Mouse (Mus musculus) embryonic facial prominence, embryonic 14.5 days (tissue): Measurements from ENCODE around the gene Myo5c. TPM values are rescaled to one million over a fixed set of nuclear protein-coding genes. Genes with fewer than 3 reads are reported as not detected.

Source experiments
- ATAC-seq: fragments of 200-750 bp; cut with Nextera tagmentation; 2 replicates; pipeline ENCODE4 v1.8.0; 2017; ENCODE audit warnings: low read depth, moderate number of reproducible peaks, moderate TSS enrichment
- DNase-seq: peaks from one replicate; pipeline ENCODE4 v3.0.0-alpha.2; 2015; ENCODE audit warnings: low spot score
- H3K27ac ChIP-seq: fragments of 300-500 bp; sonication (generic); replicated peaks from 2 replicates; pipeline ENCODE4 v1.5.1; 2014; ENCODE audit warnings: low read depth, mild to moderate bottlenecking, low read length, moderate library complexity
- H3K27me3 ChIP-seq: fragments of 300-500 bp; sonication (generic); replicated peaks from 2 replicates; pipeline ENCODE4 v1.6.1; 2014; ENCODE audit warnings: low read length; ENCODE audit not compliant: control insufficient read depth, insufficient read depth
- H3K36me3 ChIP-seq: fragments of 300-500 bp; sonication (generic); 2 replicates; pipeline ENCODE4 v1.6.1; 2014; ENCODE audit warnings: low read length, mixed read lengths; ENCODE audit not compliant: control insufficient read depth, insufficient read depth
- H3K4me1 ChIP-seq: fragments of 300-500 bp; sonication (generic); 2 replicates; pipeline ENCODE4 v1.6.1; 2014; ENCODE audit warnings: antibody characterized with exemption, low read length; ENCODE audit not compliant: control insufficient read depth, insufficient read depth
- H3K4me2 ChIP-seq: fragments of 300-500 bp; sonication (generic); 2 replicates; pipeline ENCODE4 v1.6.1; 2014; ENCODE audit warnings: low read depth, mild to moderate bottlenecking, low read length, moderate library complexity, mixed read lengths
- H3K4me3 ChIP-seq: fragments of 300-500 bp; sonication (generic); 2 replicates; pipeline ENCODE4 v1.5.1; 2014; ENCODE audit warnings: low read depth, mild to moderate bottlenecking, low read length
- H3K9ac ChIP-seq: fragments of 300-500 bp; sonication (generic); 2 replicates; pipeline ENCODE4 v1.6.1; 2014; ENCODE audit warnings: low read depth, mild to moderate bottlenecking, low read length, moderate library complexity, mixed read lengths
- H3K9me3 ChIP-seq: fragments of 300-500 bp; sonication (generic); 2 replicates; pipeline ENCODE4 v1.6.1; 2016; ENCODE audit warnings: low read length; ENCODE audit not compliant: control insufficient read depth
- WGBS: fragments of 180-500 bp; shearing (Covaris S2); extraction: QIAGEN DNeasy Blood & Tissue Kit; methylation state at CpG from one replicate; pipeline ENCODE4 v1.1.7; 2014; 5-methylcytosine and 5-hydroxymethylcytosine counted together
- polyA plus RNA-seq: library from polyadenylated mRNA; unstranded; fragments of >200 nt; fragmentation: Nextera tagmentation; extraction: Ambion mirVana; gene quantifications from 2 replicates; pipeline ENCODE4 v1.2.1, GENCODE M21; 2014

Myo5c gene
- 2.0 and 3.4 TPM in 2 replicates for polyA plus RNA-seq

GRCm38 (mm10) chr9:75231841-75232746, at the start of gene Myo5c:
Gene Myo5c, plus strand, starts transcription at chr9:75232020.
- Histone ChIP-seq H3K9ac (peak within 1 kb of the TSS; percentile 53), H3K27me3 (peaks cover 32% of the 10 kb centered on the region), H3K4me2 (peak within 1 kb of the TSS; percentile 70), H3K36me3 (no peaks in the 10 kb centered on the region), H3K4me1 (peaks cover 7% of the 10 kb centered on the region), H3K9me3 (no peaks in the 10 kb centered on the region), H3K27ac (no peak within 1 kb of the TSS), H3K4me3 (peak within 1 kb of the TSS; percentile 42)
- 3% methylated on average over 28 of the region's 48 CpGs for WGBS
- ATAC-seq (peak; percentile 48), DNase-seq (peak; percentile 30)

DNA sequence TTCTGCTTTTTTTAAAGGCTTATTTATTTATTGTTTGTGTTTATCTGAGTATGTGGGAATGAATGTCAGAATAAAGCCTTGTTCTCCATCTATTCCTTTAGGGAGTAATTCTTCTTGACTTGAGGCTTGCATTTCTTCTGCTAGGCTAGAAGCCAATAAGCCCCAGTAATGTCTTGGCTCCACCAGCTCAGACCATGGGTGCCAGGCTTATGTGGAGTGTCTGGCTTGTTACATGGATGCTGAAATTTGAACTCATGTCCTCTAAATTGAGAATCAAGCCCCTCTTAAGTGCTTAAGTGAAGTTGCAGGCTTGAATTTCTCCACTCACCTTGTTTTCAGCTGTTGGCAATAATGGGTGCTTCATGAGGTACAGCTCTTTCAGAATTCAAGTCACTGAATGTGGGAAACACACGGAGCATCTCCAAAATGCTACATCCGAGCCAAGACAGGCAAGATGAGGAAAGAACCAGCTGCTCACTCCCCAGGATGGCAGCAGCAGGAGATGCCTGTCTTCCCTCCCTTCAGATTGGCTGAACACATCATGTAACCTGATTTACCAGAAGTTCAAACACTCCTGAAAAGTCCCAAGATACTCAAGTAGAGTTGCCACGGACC, 44.1 kb upstream of the Myo5c start:
- 72% methylated on average over 3 of the region's 3 CpGs for WGBS
- no peak overlapping the region for H3K27ac ChIP-seq
- ATAC-seq (no peak), DNase-seq (no peak)
- no peaks in the 10 kb centered on the region for H3K9me3 ChIP-seq
- no peak overlapping the region for H3K9ac ChIP-seq
- H3K36me3 ChIP-seq: peaks cover 62% of the 10 kb centered on the region
- H3K4me1 ChIP-seq: no peaks in the 10 kb centered on the region
- no peak overlapping the region for H3K4me2 ChIP-seq
- H3K27me3 ChIP-seq: no peaks in the 10 kb centered on the region
- H3K4me3 ChIP-seq: no peak overlapping the region

DNA sequence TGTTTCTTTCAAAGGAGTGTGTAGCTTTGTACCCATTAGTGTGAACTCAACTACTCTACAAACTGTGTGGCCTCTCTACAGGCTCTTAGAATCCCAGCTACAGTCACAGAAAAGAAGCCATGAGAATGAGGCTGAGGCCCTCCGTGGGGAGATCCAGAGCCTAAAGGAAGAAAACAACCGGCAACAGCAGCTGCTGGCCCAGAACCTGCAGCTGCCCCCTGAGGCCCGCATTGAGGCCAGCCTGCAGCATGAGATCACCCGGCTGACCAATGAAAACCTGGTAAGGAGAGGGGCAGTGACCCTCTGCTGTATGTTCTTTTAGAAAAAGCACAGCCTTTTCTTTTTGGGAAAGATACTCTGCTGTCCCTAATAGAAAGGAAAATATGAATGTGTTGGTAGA, 38.0 kb upstream of the Myo5c start:
- WGBS: 40% methylated on average over 4 of the region's 4 CpGs
- no peak overlapping the region for H3K27ac ChIP-seq
- no peak overlapping the region for H3K4me2 ChIP-seq
- no peak overlapping the region for H3K4me3 ChIP-seq
- no peaks in the 10 kb centered on the region for H3K27me3 ChIP-seq
- peaks cover 45% of the 10 kb centered on the region for H3K36me3 ChIP-seq
- H3K9ac ChIP-seq: no peak overlapping the region
- ATAC-seq (peak; percentile 57; the same call in 1 of the 2 replicates), DNase-seq (peak; percentile 38)
- H3K9me3 ChIP-seq: no peaks in the 10 kb centered on the region
- H3K4me1 ChIP-seq: no peaks in the 10 kb centered on the region

GRCm38 (mm10) chr9:75196335-75196734, 35.5 kb upstream of the Myo5c start:
- Histone ChIP-seq H3K4me3 (no peak overlapping the region), H3K27me3 (no peaks in the 10 kb centered on the region), H3K9me3 (no peaks in the 10 kb centered on the region), H3K9ac (no peak overlapping the region), H3K4me2 (no peak overlapping the region), H3K36me3 (peaks cover 38% of the 10 kb centered on the region), H3K27ac (no peak overlapping the region), H3K4me1 (no peaks in the 10 kb centered on the region)
- DNase-seq (peak; percentile 36), ATAC-seq (no peak; the same call in 1 of the 2 replicates)
- 62% methylated on average over 2 of the region's 2 CpGs for WGBS

- H3K27ac ChIP-seq: no peak overlapping the region
- 59% methylated on average over 6 of the region's 6 CpGs for WGBS
- H3K4me3 ChIP-seq: no peak overlapping the region
- ATAC-seq (peak; percentile 70), DNase-seq (peak; percentile 34)
- no peak overlapping the region for H3K9ac ChIP-seq
- no peaks in the 10 kb centered on the region for H3K4me1 ChIP-seq
- H3K36me3 ChIP-seq: peaks cover 39% of the 10 kb centered on the region
- no peaks in the 10 kb centered on the region for H3K27me3 ChIP-seq
- H3K4me2 ChIP-seq: no peak overlapping the region
- no peaks in the 10 kb centered on the region for H3K9me3 ChIP-seq
These were observed 34.5 kb upstream of the Myo5c start for GRCm38 (mm10) chr9:75197297-75197696.

DNA sequence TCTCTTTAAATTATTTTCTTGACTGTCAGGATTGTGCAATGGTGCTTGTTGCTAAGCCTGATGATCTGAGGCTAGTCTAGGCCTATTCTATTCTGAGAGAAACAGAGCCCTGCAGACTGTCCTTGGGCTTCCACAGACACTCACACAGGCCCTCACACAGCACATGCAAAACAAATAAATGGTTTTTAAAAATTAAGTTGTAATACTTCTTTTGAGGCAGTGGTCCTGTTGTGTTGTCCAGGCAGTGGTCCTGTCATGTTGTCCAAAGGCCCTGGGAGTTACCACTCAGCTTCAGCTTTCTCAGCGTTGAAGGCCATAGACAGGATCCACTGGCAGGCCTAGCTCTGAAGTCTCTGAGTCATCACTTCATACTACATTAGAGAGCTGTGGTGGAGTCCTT, 30.3 kb upstream of the Myo5c start:
- no peak overlapping the region for H3K27ac ChIP-seq
- 92% methylated on average over 1 of the region's 1 CpGs for WGBS
- H3K36me3 ChIP-seq: peaks cover 40% of the 10 kb centered on the region
- no peak overlapping the region for H3K4me2 ChIP-seq
- no peaks in the 10 kb centered on the region for H3K4me1 ChIP-seq
- H3K27me3 ChIP-seq: no peaks in the 10 kb centered on the region
- no peak overlapping the region for H3K9ac ChIP-seq
- no peaks in the 10 kb centered on the region for H3K9me3 ChIP-seq
- ATAC-seq (no peak), DNase-seq (no peak)
- no peak overlapping the region for H3K4me3 ChIP-seq

GRCm38 (mm10) chr9:75202036-75202435, 29.8 kb upstream of the Myo5c start:
- Histone ChIP-seq H3K36me3 (peaks cover 39% of the 10 kb centered on the region), H3K9me3 (no peaks in the 10 kb centered on the region)
- WGBS: 92% methylated on average over 2 of the region's 2 CpGs

DNA sequence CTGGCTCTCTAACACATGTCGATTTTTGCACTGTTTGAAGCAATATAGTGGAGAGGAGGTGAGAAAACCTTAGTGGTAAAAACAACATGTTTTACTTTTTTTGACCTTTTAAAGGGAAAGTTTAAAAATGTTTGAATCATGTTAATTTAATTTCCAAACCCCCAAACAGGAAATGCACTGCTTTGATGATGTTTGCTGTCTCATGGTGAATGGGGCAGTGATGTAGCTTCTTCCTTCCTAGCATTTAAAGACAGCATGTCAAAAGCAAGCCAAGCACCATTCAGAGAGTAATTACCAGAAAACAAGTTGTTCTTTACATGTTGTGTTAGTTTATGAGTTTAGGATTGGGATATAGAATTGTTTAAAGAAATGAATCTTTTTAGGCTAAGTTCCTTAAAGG, 22.6 kb upstream of the Myo5c start:
- Histone ChIP-seq H3K9ac (no peak overlapping the region), H3K27me3 (no peaks in the 10 kb centered on the region), H3K4me3 (no peak overlapping the region), H3K9me3 (no peaks in the 10 kb centered on the region), H3K4me1 (no peaks in the 10 kb centered on the region), H3K27ac (no peak overlapping the region), H3K4me2 (no peak overlapping the region), H3K36me3 (peaks cover 27% of the 10 kb centered on the region)
- ATAC-seq: no peak
- 80% methylated on average over 1 of the region's 1 CpGs for WGBS
- DNase-seq: no peak

More at GRCm38 (mm10) chr9:75202036-75202435, 29.8 kb upstream of the Myo5c start:
- Histone ChIP-seq H3K4me2 (no peak overlapping the region), H3K27ac (no peak overlapping the region), H3K4me1 (no peaks in the 10 kb centered on the region), H3K9ac (no peak overlapping the region), H3K4me3 (no peak overlapping the region), H3K27me3 (no peaks in the 10 kb centered on the region)
- no peak for ATAC-seq
- no peak for DNase-seq
